Comparison of ENCODE assay signal across 15 mouse cellular contexts in genomic region chr12:30605941-30606340, GRCm38 (mm10).
"Had no signal": no experiment of that assay in that cellular context is flagged by ENCODE, and none has a peak within 500 bp of the region (broad histone marks: within the 10 kb centered on the region; RNA-seq: fewer than 3 reads in every experiment).

No protein-coding gene starts in this region.

- H3K4me2 ChIP-seq: liver, embryonic 13.5 days; midbrain, embryonic 13.5 days; neural tube, embryonic 13.5 days had no signal

- H3K9ac ChIP-seq: liver, embryonic 13.5 days; midbrain, embryonic 13.5 days; neural tube, embryonic 13.5 days had no signal

- H3K4me1 ChIP-seq: liver, embryonic 13.5 days; midbrain, embryonic 13.5 days; neural tube, embryonic 13.5 days had no signal

- H3K4me3 ChIP-seq: left cerebral cortex, adult 2 months; liver, embryonic 13.5 days; midbrain, embryonic 13.5 days; myocyte; neural tube, embryonic 13.5 days had no signal

- H3K36me3 ChIP-seq: liver, embryonic 13.5 days; midbrain, embryonic 13.5 days; neural tube, embryonic 13.5 days had no signal

- H3K27me3 ChIP-seq: liver, embryonic 13.5 days; midbrain, embryonic 13.5 days; neural tube, embryonic 13.5 days had no signal

- H3K9me3 ChIP-seq: liver, embryonic 13.5 days; midbrain, embryonic 13.5 days; neural tube, embryonic 13.5 days had no signal

- ATAC-seq: intestine, postnatal 0 days; midbrain, embryonic 13.5 days; midbrain, embryonic 16.5 days had no signal

- H3K27ac ChIP-seq: kidney, postnatal 0 days; left cerebral cortex, adult 2 months; liver, embryonic 13.5 days; midbrain, embryonic 13.5 days; neural tube, embryonic 13.5 days had no signal

- DNase-seq: kidney, adult 2 months; kidney, postnatal 36 days; liver, embryonic 13.5 days; retina, postnatal 1 day; right cerebral cortex, postnatal 25 days; spleen, adult 18-20 months; thymus, adult 18-20 months; thymus, postnatal 4 days had no signal
